Mouse (Mus musculus): ENCODE data around the gene Rab14.

Gene Rab14

DNA sequence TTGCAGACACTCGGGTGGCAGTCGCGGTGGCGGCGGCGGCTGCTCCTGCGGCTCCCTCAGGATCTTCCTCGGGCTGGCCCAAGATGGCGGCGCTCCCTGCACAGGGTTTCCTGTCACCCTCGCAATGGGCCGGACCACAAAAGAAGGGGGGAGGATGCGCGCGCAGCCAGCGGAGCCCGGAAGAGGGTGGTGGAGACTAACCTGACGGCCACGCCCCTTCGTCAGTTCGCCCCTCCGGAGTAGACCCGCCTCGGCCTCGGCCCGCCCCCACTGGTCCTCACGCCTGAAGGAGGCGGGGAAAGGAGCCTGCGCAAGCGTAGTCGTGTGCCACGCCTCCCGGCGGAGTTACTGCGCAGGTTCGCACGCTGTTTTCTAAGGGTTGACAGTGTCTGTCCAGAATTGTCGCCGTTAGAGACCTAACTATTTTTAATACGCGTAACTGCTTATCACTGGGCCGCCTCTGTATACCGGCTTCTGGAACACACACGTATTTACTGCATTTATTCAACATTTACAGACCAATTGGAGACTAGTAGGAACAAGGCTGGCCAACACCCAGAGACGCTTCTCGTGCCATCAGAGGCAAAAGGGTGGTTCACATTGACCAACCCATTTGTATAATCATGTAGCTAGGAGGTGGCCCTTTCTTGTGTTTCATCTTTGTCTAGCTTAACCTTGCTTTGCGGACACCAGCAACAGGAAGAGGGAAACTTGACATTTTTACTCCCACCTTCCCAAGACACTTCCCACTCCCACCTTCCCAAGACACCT lies at the start of gene Rab14:
Gene Rab14 (minus strand): TSS at position 223 of the 771 bp plus-strand sequence.
- DNase-seq (ENCODE audit: low read depth, low spot score) = peak; percentile 99

- no peak for DNase-seq (ENCODE audit: low read depth, low spot score)
Measured at GRCm38 (mm10) chr2:35247763-35248162, 46.8 kb upstream of the Rab14 start.

GRCm38 (mm10) chr2:35244241-35244640 lies 43.3 kb upstream of the Rab14 start:
- no peak for DNase-seq (ENCODE audit: low read depth, low spot score)

DNA sequence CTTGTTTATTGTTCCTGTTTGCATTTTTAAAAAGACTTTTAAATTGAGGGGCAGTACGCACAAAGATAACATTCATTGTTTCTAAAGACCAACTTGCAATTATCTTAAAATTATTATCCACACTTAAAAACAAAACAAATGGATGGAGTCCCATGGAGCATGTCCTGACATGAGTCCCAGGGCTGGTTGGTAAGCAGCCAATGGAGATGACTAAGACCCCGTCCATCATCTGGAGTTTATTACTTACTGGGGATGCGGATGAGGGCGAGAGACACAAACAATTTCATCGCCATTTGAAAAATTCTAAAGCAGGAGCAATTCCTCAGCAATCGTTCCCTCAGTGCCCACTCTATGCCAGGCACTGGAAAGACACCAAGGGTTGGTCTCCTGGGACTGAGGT lies 34.1 kb upstream of the Rab14 start:
- DNase-seq (ENCODE audit: low read depth, low spot score) = no peak

- no peak for DNase-seq (ENCODE audit: low read depth, low spot score)
Measured at GRCm38 (mm10) chr2:35233898-35234297, 33.0 kb upstream of the Rab14 start.

DNA sequence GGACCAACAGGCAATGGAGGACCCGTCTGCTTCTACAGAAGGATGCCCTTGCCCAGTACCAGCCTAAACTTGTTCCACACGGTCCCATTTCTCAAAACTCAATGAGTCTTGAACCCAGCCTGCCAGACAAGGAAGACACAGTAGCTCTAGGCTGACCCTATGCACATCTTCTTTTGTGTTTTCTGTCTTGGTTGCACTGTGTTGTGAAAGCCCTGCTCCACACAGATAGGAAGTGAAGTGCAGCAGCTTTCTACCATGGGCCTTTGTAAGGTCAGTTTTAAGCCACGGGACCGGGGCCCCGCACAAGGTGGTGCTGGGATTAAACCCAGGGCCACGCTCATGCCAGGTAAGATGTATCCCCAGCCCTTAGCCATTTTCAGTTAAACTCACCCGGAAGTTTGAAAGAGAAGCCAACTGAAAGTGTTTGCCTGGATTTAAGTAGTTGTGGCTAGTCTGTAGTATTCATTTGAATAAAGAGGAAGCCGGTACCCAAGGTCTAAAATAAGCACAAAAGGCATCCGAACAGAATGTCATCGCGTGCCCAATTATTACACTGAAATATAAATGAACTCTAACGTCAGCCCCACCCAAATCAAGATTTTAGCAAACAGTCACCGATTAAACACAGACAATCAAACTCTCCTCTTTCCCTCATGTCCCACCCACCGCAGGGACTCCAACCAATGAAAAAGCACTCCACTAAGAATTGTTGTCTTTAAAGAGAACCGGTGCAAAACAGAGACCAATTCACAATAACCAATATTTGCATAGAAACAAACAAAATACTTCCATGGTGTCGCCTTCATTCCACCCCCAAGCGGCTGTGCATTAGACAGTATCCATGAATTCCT lies 31.9 kb upstream of the Rab14 start:
- peak; percentile 29 for DNase-seq (ENCODE audit: low read depth, low spot score)

- DNase-seq (ENCODE audit: low read depth, low spot score) = no peak
Measured at GRCm38 (mm10) chr2:35231871-35232270, 31.0 kb upstream of the Rab14 start.

DNA sequence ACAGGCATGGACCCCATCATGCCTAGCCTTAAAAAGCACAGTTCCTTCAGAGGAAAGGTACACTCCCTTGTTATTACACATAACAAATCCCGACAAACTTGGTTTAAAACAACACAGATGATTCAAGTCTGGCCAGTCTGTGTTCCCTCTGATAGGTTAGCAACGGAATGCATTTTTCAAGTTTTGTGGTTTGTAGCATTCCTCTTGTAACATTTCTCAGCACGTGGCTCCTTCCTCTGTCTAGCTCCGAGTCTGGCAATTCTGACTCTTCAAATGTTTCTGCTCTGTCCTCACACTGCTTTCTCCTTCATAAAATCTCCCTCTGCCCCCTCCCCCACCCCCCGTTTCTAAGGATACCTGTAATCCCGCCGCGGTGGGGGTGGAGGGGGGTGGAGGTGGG lies 29.3 kb upstream of the Rab14 start:
- no peak for DNase-seq (ENCODE audit: low read depth, low spot score)

GRCm38 (mm10) chr2:35228145-35228544 lies 27.2 kb upstream of the Rab14 start:
- no peak for DNase-seq (ENCODE audit: low read depth, low spot score)

DNA sequence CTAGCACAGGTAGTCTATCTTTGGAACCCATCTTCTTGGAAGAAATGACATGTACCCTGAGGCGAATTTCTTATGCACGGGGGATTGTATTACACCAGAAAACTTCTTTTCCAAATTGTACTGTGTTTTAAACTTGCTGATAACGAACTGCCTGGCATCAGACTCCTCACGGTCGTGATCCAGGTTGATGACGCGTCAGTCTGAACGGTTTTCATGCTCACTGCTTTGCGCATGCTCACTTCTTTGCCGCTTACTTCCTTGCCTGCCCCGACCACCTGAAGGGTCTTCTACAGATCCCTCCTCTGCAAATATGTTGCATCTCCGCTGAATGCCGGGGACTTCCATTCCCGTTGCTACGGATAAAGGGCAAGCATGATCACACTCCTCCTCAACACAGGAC lies 23.4 kb upstream of the Rab14 start:
- DNase-seq (ENCODE audit: low read depth, low spot score) = no peak

DNA sequence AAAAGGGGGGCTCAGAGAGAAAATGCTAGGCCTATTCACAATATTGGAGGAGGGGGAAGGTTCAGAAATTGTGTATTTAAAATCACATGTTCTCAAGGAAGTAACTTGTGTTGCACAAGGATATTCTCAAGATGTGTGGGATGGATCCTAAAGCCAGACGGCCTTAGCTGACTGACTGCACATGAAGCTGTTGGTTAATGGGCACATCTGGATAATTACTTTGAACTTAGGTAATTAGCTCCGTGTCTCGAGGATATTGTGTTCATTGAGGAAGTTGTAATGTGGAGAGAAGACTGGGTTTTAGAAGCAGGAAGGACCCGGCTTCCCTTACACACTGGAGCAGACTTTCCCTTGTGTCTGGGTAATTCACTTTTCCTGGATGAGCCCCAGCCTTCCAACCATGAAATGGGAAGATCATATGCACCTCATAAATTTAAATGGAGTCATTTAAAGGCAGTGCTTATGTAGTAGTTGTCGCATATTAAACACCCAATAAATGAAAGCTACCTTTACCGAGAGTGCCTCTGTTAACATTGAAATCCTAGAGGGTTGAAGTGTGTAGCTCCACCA lies 22.0 kb upstream of the Rab14 start:
- no peak for DNase-seq (ENCODE audit: low read depth, low spot score)

- DNase-seq (ENCODE audit: low read depth, low spot score) = no peak
Measured at GRCm38 (mm10) chr2:35218736-35219135, 17.8 kb upstream of the Rab14 start.

DNA sequence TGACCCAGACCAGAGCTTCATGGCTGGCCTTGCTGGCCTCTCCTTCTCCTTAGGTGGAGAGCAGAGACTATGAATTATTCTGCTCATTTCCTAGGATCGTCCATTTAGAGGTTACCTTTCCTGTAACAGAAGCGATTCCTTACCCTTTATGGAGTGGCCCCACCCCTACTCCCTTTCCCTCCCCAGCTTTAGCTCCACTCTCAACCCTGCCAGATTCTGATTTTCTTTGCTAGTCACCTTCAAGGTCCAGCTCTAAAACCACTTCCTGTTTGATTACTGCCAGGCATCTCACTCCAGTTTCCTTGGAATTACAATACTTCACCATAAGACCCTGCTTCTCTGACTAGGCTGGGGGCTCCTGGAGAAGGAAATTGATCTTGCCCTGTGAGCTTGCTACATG lies 15.8 kb upstream of the Rab14 start:
- DNase-seq (ENCODE audit: low read depth, low spot score) = no peak

- no peak for DNase-seq (ENCODE audit: low read depth, low spot score)
Measured at GRCm38 (mm10) chr2:35215363-35215762, 14.4 kb upstream of the Rab14 start.

DNA sequence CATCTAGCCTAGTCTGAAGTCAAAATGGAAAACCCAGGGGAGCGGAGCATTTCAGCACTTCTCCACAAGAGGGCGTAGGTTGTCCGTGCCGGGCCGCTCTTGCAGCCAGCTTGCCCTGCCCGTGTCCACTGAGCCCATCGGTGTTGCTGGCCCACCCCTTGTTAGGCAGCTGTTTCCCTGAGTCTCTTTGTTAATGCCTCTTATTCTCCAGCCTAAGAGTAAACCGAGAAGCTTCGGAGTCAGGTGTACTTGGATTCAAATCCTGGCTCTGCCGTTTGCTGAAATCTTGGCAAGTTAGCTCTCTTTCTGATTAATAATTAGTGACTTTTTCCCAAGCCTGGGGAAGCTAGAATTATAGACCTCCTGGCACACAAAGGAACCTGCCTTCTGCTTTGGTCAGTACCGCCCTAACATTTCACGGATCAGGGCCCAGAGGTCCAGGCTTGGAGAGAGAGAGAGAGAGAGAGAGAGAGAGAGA lies 14.0 kb upstream of the Rab14 start:
- DNase-seq (ENCODE audit: low read depth, low spot score) = peak; percentile 63

DNA sequence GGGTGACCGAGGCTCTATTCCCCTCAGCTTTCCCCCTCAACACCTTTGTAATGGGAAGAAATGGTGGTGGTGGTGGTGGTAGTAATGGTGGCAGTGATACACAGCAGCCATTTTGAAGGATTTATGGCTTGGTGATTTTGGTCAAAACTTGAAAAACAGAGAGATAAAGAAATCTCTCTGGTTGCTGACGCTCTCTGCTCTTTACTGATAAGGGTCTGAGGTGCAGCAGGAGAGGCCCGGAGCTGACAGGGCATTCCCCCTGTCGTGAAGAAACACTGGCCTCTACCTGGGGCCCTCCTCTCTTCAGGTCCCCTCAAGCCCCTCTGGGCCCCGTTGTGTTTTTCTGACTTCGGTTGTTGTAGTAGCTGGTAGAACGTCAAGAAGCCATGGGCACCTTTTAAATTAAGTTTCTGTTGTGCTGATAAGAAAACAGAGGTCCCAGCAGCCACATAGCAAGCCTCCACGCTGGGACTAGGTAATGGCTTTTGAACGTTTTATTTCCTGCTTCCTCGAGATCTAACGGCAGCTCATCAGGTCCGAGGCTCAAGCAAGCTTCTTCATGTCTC lies 12.5 kb upstream of the Rab14 start:
- DNase-seq (ENCODE audit: low read depth, low spot score) = no peak

DNA sequence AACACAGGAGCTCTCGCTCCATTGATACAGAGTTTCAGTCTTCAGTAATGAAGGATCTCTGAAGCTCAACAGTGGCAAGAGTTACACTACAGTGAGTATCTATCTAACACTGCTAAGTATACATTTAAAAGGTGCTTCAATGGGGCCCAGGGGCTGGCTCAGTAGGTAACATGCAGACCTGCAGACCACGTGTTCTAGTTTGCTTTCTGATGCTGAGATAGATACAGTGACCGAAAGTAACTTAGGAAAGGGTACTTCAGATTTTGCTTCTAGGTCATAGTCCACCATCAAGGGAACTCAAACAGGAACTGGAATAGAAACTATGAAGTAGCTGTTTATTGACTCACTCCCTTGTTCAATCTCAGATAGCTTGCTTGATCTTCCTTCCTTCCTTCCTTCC lies 10.8 kb upstream of the Rab14 start:
- no peak for DNase-seq (ENCODE audit: low read depth, low spot score)

GRCm38 (mm10) chr2:35208931-35209665 lies 8.2 kb upstream of the Rab14 start:
- DNase-seq (ENCODE audit: low read depth, low spot score) = peak; percentile 34

- DNase-seq (ENCODE audit: low read depth, low spot score) = no peak
Measured at GRCm38 (mm10) chr2:35208054-35208453, 7.1 kb upstream of the Rab14 start.

- no peak for DNase-seq (ENCODE audit: low read depth, low spot score)
Measured at GRCm38 (mm10) chr2:35206761-35207160, 5.8 kb upstream of the Rab14 start.

DNA sequence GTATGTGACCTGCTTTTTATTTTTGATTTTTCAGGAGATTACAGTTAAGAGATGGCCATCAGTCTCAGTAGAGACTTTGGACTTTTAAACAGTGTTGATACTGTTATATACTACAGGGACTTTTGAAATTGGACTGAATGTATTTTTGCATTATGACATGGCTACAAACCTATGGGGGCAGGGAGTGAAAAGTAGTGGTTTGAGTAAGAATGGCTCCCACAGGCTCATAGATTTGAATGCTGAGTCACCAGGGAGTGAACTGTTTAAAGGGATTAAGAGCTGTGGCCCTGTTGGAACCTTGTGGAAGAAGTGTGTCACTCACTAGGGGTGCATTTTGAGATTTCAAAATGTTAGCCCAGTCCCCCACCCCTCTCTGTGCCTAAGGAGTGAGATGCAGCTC lies 2.8 kb upstream of the Rab14 start:
- DNase-seq (ENCODE audit: low read depth, low spot score) = no peak
